Mouse (Mus musculus) forebrain, embryonic 14.5 days (tissue): ENCODE data around the gene Pex19. TPM values are rescaled to one million over a fixed set of nuclear protein-coding genes. Genes with fewer than 3 reads are reported as not detected.
A peak's percentile ranks its signal among the peaks of the same experiment; 100 is the strongest.

Experiments
- ATAC-seq: fragments of 200-750 bp; cut with Nextera tagmentation; 2 replicates; pipeline ENCODE4 v1.8.0; 2017; ENCODE audit warnings: mild to moderate bottlenecking, moderate library complexity
- DNase-seq: peaks from one replicate; pipeline ENCODE4 v3.0.0-alpha.2; 2015; ENCODE audit warnings: low spot score
- H3K27ac ChIP-seq: fragments of 300-500 bp; sonication (generic); 2 replicates; pipeline ENCODE4 v1.5.1; 2014; ENCODE audit warnings: low read depth, mild to moderate bottlenecking, control low read depth, low read length, moderate library complexity
- H3K27me3 ChIP-seq: fragments of 300-500 bp; sonication (generic); replicated peaks from 2 replicates; pipeline ENCODE4 v1.6.1; 2014; ENCODE audit warnings: low read length, control low read depth, mixed read lengths; ENCODE audit not compliant: control insufficient read depth, insufficient read depth
- H3K36me3 ChIP-seq: fragments of 300-500 bp; sonication (generic); 2 replicates; pipeline ENCODE4 v1.6.1; 2014; ENCODE audit warnings: low read length, control low read depth; ENCODE audit not compliant: control insufficient read depth, insufficient read depth
- H3K4me1 ChIP-seq: fragments of 300-500 bp; sonication (generic); 2 replicates; pipeline ENCODE4 v1.6.1; 2014; ENCODE audit warnings: antibody characterized with exemption, low read length, control low read depth; ENCODE audit not compliant: control insufficient read depth, insufficient read depth
- H3K4me2 ChIP-seq: fragments of 300-500 bp; sonication (generic); 2 replicates; pipeline ENCODE4 v1.6.1; 2014; ENCODE audit warnings: mild to moderate bottlenecking, control low read depth, low read length
- H3K4me3 ChIP-seq: fragments of 300-500 bp; sonication (generic); 2 replicates; pipeline ENCODE4 v1.5.1; 2014; ENCODE audit warnings: low read depth, low read length, control low read depth
- H3K9ac ChIP-seq: fragments of 300-500 bp; sonication (generic); 2 replicates; pipeline ENCODE4 v1.6.1; 2014; ENCODE audit warnings: mild to moderate bottlenecking, low read length, control low read depth, moderate library complexity
- H3K9me3 ChIP-seq: fragments of 300-500 bp; sonication (generic); replicated peaks from 2 replicates; pipeline ENCODE4 v1.6.1; 2016; ENCODE audit warnings: low read length, control low read depth, mixed read lengths; ENCODE audit not compliant: control insufficient read depth
- WGBS: fragments of 180-500 bp; shearing (Covaris S2); extraction: QIAGEN DNeasy Blood & Tissue Kit; methylation state at CpG from one replicate; pipeline ENCODE4 v1.1.7; 2014; 5-methylcytosine and 5-hydroxymethylcytosine counted together
- polyA plus RNA-seq: library from polyadenylated mRNA; unstranded; fragments of >200 nt; fragmentation: Nextera tagmentation; extraction: Ambion mirVana; gene quantifications from 2 replicates; pipeline ENCODE4 v1.2.1, GENCODE M21; 2014

Pex19 gene
- polyA plus RNA-seq, 1 experiment from 2014 or later: 159 TPM

GRCm38 (mm10) chr1:172162009-172162408, 35.5 kb downstream of the Pex19 start:
- Histone ChIP-seq H3K4me3 (no peak overlapping the region), H3K4me1 (no peaks in the 10 kb centered on the region), H3K9ac (no peak overlapping the region), H3K4me2 (no peak overlapping the region), H3K9me3 (no peaks in the 10 kb centered on the region), H3K27ac (no peak overlapping the region), H3K36me3 (peaks cover 27% of the 10 kb centered on the region), H3K27me3 (no peaks in the 10 kb centered on the region)
- ATAC-seq: peak; percentile 73; the same call in 1 of the 2 replicates
- WGBS: 85% methylated on average over 1 of the region's 1 CpGs
- peak; percentile 71 for DNase-seq

GRCm38 (mm10) chr1:172162959-172163358, 36.4 kb downstream of the Pex19 start:
- ATAC-seq (no peak), DNase-seq (no peak)
- Histone ChIP-seq H3K4me3 (no peak overlapping the region), H3K4me1 (no peaks in the 10 kb centered on the region), H3K9ac (no peak overlapping the region), H3K27ac (no peak overlapping the region), H3K9me3 (no peaks in the 10 kb centered on the region), H3K36me3 (peaks cover 37% of the 10 kb centered on the region), H3K4me2 (no peak overlapping the region), H3K27me3 (no peaks in the 10 kb centered on the region)
- 93% methylated on average over 6 of the region's 6 CpGs for WGBS

GRCm38 (mm10) chr1:172167911-172168310, 41.4 kb downstream of the Pex19 start:
- Histone ChIP-seq H3K4me3 (no peak overlapping the region), H3K9me3 (no peaks in the 10 kb centered on the region), H3K27me3 (no peaks in the 10 kb centered on the region), H3K4me1 (no peaks in the 10 kb centered on the region), H3K9ac (no peak overlapping the region), H3K27ac (no peak overlapping the region), H3K4me2 (no peak overlapping the region), H3K36me3 (peaks cover 81% of the 10 kb centered on the region)
- DNase-seq: no peak
- ATAC-seq: no peak
- 73% methylated on average over 5 of the region's 5 CpGs for WGBS

DNA sequence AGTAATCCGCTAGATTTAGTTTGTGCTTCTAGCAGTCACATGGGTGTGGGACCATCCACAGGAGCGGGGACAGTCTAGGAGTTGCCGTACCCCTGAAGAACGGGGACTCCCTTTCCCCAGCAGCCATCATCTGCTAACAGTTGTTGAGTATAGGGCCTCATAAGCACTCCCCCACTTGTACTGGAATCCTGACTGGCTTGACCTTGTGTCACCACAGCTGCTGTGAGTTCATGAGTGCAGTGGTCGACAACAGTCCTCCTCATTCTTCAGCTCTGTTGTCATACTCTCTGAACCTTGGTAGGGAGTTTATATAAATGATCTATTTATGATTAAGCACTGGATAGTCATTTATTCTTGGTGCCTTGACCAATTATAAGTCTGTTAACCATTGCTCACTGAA, 43.3 kb downstream of the Pex19 start:
- no peak overlapping the region for H3K4me3 ChIP-seq
- no peak for DNase-seq
- H3K9me3 ChIP-seq: no peaks in the 10 kb centered on the region
- H3K4me2 ChIP-seq: no peak overlapping the region
- H3K36me3 ChIP-seq: peaks cover 93% of the 10 kb centered on the region
- WGBS: 96% methylated on average over 5 of the region's 5 CpGs
- no peak for ATAC-seq
- H3K27me3 ChIP-seq: no peaks in the 10 kb centered on the region
- H3K27ac ChIP-seq: no peak overlapping the region
- H3K9ac ChIP-seq: no peak overlapping the region
- H3K4me1 ChIP-seq: no peaks in the 10 kb centered on the region

- ATAC-seq: no peak
- Histone ChIP-seq H3K36me3 (peaks cover 85% of the 10 kb centered on the region), H3K27ac (no peak overlapping the region), H3K4me1 (no peaks in the 10 kb centered on the region), H3K9me3 (no peaks in the 10 kb centered on the region), H3K4me3 (no peak overlapping the region), H3K4me2 (no peak overlapping the region), H3K9ac (no peak overlapping the region), H3K27me3 (no peaks in the 10 kb centered on the region)
- no peak for DNase-seq
- 95% methylated on average over 21 of the region's 21 CpGs for WGBS
These were observed 45.8 kb downstream of the Pex19 start for GRCm38 (mm10) chr1:172172381-172172780.

DNA sequence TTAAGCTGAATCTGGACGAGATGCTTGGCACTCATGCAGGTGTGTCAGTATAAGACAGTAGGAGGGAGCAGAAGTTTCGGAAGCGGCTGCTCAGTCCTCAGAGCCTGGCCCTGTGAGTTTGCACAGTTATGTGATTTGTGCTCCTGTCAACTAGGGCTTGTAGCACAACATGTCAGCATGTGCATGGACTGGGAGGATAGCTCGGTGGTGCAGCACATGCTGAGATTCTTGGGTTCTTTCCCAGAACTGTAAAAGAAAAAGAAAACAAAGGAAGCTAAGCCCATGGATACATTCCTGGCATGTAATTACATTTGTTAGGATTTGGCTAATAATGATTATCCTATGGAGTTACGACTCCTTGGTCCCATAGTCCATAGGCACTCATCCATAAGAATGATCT, 46.6 kb downstream of the Pex19 start:
- no peaks in the 10 kb centered on the region for H3K9me3 ChIP-seq
- no peak overlapping the region for H3K4me2 ChIP-seq
- ATAC-seq (no peak), DNase-seq (peak; percentile 61)
- no peaks in the 10 kb centered on the region for H3K4me1 ChIP-seq
- no peak overlapping the region for H3K9ac ChIP-seq
- no peak overlapping the region for H3K4me3 ChIP-seq
- H3K27ac ChIP-seq: no peak overlapping the region
- WGBS: 42% methylated on average over 5 of the region's 5 CpGs
- peaks cover 85% of the 10 kb centered on the region for H3K36me3 ChIP-seq
- H3K27me3 ChIP-seq: no peaks in the 10 kb centered on the region

DNA sequence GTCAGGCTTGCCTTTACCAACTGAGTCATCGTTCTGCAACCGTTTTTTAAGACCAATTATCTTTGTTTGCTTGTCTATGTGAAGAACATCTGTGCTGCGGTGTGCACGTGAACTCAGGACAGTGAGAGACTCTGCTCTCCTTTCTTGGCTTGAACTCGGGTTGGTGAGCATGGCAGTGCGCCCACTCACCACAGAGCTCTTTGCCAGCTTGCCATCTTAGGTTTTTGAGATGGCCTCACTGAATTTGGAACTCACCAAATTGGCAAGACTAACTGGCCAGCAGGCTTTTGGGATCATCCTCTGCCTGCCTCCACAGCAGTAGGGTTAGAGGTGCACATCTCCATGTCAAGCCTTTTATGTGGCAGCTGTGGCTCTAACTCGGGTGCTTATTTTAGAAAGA, 51.2 kb downstream of the Pex19 start:
- ATAC-seq (no peak), DNase-seq (no peak)
- Histone ChIP-seq H3K4me1 (no peaks in the 10 kb centered on the region), H3K27me3 (no peaks in the 10 kb centered on the region), H3K4me3 (no peak overlapping the region), H3K36me3 (peaks cover 68% of the 10 kb centered on the region), H3K27ac (no peak overlapping the region), H3K4me2 (no peak overlapping the region), H3K9me3 (no peaks in the 10 kb centered on the region), H3K9ac (no peak overlapping the region)
- WGBS: 75% methylated on average over 7 of the region's 7 CpGs

GRCm38 (mm10) chr1:172179102-172179501, 52.5 kb downstream of the Pex19 start:
- WGBS: 81% methylated on average over 7 of the region's 7 CpGs

GRCm38 (mm10) chr1:172180881-172181280, 54.3 kb downstream of the Pex19 start:
- peaks cover 48% of the 10 kb centered on the region for H3K36me3 ChIP-seq
- H3K9ac ChIP-seq: no peak overlapping the region
- no peak for ATAC-seq

More at GRCm38 (mm10) chr1:172179102-172179501, 52.5 kb downstream of the Pex19 start:
- DNase-seq: no peak
- no peak overlapping the region for H3K4me2 ChIP-seq
- H3K27me3 ChIP-seq: no peaks in the 10 kb centered on the region
- no peak overlapping the region for H3K4me3 ChIP-seq
- peaks cover 58% of the 10 kb centered on the region for H3K36me3 ChIP-seq
- no peak for ATAC-seq
- no peak overlapping the region for H3K27ac ChIP-seq
- H3K9ac ChIP-seq: no peak overlapping the region
- H3K9me3 ChIP-seq: no peaks in the 10 kb centered on the region
- no peaks in the 10 kb centered on the region for H3K4me1 ChIP-seq

More at GRCm38 (mm10) chr1:172180881-172181280, 54.3 kb downstream of the Pex19 start:
- Histone ChIP-seq H3K27ac (no peak overlapping the region), H3K27me3 (no peaks in the 10 kb centered on the region), H3K4me2 (no peak overlapping the region), H3K9me3 (no peaks in the 10 kb centered on the region), H3K4me3 (no peak overlapping the region), H3K4me1 (no peaks in the 10 kb centered on the region)
- DNase-seq: no peak
- WGBS: 87% methylated on average over 4 of the region's 4 CpGs
